Mouse (Mus musculus): ENCODE measurements around the gene Zfp90.
"Not testable (repeated sequence)": the region's sequence is repeated elsewhere in the genome, so short reads cannot be mapped to it uniquely, and the experiment has no call there.

Gene Zfp90

DNA sequence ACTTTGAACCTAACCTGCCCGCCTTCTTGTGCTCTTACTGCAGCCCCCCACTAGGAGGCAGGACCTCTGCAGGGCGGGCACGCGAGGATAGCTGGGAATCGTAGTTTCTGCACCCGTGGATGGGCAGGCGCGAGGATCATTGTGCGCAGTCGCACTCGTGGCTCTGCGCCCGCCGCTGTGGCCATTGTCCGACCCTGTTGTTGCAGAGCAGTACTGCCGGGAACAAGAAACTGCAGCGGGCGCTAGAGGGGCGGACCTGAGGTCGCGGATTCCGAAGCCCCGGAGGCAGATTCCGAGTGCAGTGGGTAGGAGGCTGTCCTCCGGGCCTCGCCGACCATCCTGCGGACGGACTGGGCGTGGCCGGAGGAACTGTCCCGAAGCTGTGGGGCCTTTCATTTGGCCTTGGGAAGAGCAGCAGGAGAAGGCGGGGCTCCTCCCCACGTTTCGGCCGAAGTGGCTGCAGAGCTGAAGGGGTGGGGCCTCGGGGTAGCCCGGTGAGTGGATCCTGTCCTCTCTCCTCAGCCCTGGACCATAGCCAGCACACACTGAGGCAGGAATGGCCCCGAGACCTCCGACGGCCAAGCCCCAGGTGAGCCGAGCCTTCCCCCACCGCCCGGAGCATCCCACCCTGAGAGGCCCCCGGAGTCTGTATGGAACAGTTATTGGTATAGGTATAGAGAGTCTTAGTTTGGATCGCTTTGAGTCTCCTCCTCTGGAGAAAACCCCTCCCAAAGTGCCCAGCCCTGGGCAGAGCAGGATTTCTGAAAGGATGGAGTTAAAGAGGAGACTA, at the start of gene Zfp90:
Gene Zfp90 (plus strand): TSS at position 146 of the 790 bp plus-strand sequence.
- peak; percentile 85 to 88 for DNase-seq (ENCODE audit: low spot score in 2 of 2)

DNA sequence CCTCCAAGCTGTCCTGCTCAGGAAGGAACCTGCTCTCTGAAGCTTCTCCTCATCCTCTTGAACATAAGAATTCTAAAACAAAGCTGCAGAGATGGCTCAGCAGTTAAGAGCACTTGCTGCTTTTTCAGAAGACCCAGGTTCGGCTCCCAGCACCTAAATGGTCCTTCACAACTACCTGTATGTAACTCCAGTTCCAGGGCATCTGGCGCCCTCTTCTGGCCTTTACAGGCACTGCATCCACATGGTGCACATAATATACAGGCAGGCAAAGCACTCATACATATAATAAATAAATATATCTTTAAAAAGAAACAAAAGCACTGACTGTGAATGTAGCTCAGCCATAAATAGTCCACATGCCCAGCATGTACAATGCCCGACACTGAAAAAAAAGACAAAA, 46.6 kb upstream of the Zfp90 start:
- no peak for DNase-seq (ENCODE audit: low spot score in 2 of 2)

- no peak for DNase-seq (ENCODE audit: low spot score in 2 of 2)
These were observed 46.1 kb upstream of the Zfp90 start for GRCm38 (mm10) chr8:106369069-106369468.

DNA sequence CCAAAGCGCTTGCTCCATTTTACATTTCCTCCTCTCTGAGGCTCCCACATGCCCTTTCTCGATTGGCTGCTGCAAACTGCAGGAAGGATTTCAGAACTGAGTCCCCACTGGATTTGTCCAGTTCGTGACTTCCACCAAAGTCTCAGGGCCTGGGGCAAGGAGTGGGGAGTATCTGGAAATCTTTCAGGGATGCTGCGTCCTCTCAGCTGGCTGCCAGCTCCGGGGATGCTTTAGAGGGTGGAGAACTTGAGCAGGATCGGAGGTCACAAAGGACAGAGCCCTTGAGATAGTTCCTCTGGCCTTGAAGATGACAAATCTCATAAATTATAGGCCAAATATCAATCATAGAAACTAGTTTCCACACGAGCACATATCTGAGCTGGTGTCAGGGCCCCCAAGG, 39.2 kb upstream of the Zfp90 start:
- DNase-seq (ENCODE audit: low spot score in 2 of 2) = no peak

DNA sequence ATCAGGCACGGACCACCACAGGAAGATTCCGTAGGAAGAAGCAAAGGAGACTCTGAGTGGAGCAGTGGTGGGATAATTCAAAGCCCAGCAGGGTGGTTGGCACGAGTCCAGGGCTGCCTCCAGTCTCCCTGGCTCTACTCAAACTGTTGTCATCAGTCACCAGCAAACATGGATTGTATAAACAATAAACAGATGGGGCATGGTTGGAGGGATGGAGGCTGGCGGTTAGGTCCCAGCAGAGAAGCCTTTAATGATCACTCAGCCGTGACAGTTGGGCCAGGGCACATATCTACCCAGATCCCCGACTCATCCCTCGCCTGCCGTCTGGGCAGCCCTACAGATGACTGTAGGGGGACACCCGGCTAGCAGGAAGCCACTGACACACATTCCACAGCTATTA, 38.3 kb upstream of the Zfp90 start:
- DNase-seq (ENCODE audit: low spot score in 2 of 2) = no peak

- peak; percentile 21 to 49 for DNase-seq (ENCODE audit: low spot score in 2 of 2)
These were observed 36.6 kb upstream of the Zfp90 start for GRCm38 (mm10) chr8:106378501-106379048.

- no peak for DNase-seq (ENCODE audit: low spot score in 2 of 2)
These were observed 35.8 kb upstream of the Zfp90 start for GRCm38 (mm10) chr8:106379357-106379756.

- no peak for DNase-seq (ENCODE audit: low spot score in 2 of 2)
These were observed 34.1 kb upstream of the Zfp90 start for GRCm38 (mm10) chr8:106381026-106381425.

DNA sequence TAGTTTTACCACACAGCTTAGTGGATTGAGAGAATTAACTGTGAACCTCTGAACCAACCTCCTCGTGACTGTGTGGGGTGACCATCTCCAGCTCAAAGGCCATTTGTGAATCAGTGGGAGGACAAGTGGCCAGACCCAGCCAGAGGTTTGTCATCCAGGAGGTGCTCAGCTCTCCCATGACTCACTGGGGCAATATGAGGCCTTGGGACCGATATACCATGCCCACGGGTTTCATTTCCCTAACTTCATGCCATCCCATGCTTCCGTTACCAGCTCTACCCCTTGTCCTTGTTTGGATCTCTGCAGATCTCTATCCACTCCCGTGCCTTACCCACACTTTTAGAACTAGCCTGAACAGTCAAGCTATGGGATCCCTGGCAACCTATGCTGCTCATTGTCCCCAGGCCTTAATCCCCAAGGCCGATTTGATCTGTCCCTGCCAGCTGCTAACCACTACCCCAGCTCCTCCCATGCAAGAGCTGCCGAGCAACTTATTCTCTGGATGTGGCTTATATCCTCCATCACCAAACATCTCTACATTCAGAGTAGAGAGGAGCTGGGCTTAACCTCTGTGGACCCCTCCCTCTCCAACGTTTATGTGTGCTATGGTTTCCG, 27.2 kb upstream of the Zfp90 start:
- DNase-seq (ENCODE audit: low spot score in 2 of 2) = no peak

GRCm38 (mm10) chr8:106394493-106394892, 20.6 kb upstream of the Zfp90 start:
- DNase-seq (ENCODE audit: low spot score in 2 of 2) = peak in 1 of 2 experiments; percentile 57

GRCm38 (mm10) chr8:106399694-106400093, 15.4 kb upstream of the Zfp90 start:
- DNase-seq (ENCODE audit: low spot score in 2 of 2) = peak in 1 of 2 experiments; percentile 78

DNA sequence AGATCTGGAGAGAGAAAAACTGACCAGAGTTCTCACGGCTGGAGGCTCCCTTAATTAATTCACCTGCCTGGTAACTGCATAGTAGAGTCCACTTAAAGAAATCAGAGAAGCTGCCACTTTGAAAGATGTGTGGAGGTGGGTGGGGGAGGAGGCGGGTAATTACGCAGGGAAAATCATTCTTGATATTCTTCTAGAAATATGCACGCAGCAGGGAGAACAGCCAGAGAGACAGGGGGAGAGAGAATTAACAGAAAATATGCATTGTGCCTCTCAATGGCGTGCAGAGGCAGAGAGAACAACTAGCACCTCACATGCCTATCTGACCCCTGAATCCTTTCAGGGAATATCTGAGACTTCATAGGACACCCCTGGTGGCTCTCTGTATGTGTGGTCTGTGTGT, 14.9 kb upstream of the Zfp90 start:
- no peak for DNase-seq (ENCODE audit: low spot score in 2 of 2)

GRCm38 (mm10) chr8:106403246-106403933, 11.7 kb upstream of the Zfp90 start:
- peak; percentile 23 to 31 for DNase-seq (ENCODE audit: low spot score in 2 of 2)

GRCm38 (mm10) chr8:106404825-106405224, 10.3 kb upstream of the Zfp90 start:
- DNase-seq (ENCODE audit: low spot score in 2 of 2) = no peak

DNA sequence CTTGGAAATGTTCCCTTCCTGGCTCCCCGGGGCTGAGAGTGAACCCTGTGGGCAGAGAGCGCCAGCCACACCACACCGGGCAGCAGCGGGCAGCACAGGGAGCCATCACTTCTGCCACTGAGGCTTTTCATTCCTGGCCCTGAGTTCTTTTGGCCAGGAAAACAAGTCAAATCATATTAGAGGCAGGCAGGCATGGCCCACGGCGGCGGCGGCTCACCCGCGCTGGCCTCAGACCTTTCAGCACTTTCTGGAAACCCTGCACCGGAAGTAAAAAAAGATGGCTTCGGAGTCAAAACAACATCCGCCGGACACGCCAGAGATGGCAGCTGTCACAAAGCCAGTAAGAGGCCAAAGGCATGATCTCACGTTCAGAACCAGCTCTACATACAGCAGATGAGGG, 9.3 kb upstream of the Zfp90 start:
- no peak for DNase-seq (ENCODE audit: low spot score in 2 of 2)

GRCm38 (mm10) chr8:106410055-106410454, 5.1 kb upstream of the Zfp90 start:
- no peak for DNase-seq (ENCODE audit: low spot score in 2 of 2)

GRCm38 (mm10) chr8:106410564-106410963, 4.6 kb upstream of the Zfp90 start:
- no peak for DNase-seq (ENCODE audit: low spot score in 2 of 2)

DNA sequence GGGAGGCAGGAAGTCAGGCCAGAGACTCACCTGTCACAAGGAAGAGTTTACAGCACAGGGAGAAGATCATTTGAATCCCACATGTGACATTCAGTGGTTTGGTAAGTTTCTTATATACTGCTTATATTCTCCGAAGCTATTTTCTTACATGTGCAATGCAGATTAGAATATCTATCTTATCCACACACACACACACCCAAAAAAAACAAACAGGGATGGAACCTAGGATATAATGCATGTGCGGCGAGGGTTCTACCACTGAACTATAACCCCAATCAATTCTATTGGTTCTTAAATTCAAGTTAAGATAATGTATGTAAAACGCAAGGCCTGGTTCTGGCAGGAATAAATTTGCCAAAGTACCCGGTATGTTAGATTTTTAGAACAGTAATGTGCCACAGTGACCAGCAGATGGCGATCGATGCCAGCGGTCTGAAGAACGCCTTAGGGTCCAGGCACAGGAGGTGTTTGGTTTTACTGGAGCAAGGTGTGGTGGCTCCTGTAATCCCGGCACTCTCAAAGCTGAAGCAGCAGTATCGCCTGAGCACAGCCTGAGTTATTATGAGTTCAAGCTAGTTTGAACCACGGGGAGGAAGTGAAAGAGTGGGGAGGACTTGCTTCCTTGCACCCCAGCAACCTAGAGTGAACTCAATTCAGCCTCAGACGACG, 3.2 kb upstream of the Zfp90 start:
- peak in 1 of 2 experiments; percentile 43 for DNase-seq (ENCODE audit: low spot score in 2 of 2)

DNA sequence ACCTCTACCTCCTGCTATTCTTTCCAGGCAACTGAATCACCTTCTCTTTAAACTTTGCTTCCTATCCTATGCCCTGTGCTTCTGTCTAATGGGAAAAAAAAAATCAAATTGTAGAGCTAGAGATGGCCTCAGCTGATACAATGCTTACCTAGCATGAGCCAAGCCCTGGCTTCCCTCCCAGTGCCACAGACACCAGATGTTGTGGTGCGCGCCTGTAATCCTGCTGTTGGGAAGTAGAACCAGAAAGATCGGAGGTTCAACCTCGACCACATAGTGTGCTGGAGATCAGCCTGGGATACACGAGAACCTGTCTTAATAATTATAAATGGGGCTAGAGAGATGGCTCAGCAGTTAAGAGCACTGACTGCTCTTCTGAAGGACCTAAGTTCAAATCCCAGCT, 2.6 kb downstream of the Zfp90 start:
- no peak for DNase-seq (ENCODE audit: low spot score in 2 of 2)

DNA sequence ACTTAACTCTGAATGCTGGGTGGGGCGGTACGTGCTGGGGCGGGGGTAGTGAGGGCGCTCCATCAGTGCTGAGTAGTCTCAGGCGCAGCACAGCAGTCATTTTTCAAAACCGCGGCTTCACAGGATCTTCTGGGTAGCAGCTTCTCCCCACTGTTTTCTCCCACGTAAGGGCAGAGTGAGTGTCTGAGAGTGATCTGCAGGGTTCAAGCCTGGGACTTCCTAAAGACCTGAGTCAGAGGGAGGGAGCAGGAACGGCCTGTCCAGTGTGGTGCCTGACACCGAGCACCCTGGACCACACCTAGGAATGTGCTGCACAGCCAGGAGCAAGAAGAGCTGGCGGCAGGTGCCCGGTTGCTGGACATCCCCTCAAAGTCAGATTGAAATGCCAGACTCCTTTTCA, 16.0 kb downstream of the Zfp90 start:
- no peak for DNase-seq (ENCODE audit: low spot score in 2 of 2)

- not testable (repeated sequence) for DNase-seq (ENCODE audit: low spot score in 2 of 2)
These were observed 16.8 kb downstream of the Zfp90 start for GRCm38 (mm10) chr8:106431952-106432351.

All from urinary bladder, adult 18-20 months (tissue).